Mouse (Mus musculus): ENCODE results near the gene Elovl3. TPM values are rescaled to one million over a fixed set of nuclear protein-coding genes. Genes with fewer than 3 reads are reported as not detected.

Elovl3 gene
- total RNA-seq (2021) = not detected
- long read RNA-seq, experiment 1 = 0 reads
- long read RNA-seq, experiment 2 = 0 reads

DNA sequence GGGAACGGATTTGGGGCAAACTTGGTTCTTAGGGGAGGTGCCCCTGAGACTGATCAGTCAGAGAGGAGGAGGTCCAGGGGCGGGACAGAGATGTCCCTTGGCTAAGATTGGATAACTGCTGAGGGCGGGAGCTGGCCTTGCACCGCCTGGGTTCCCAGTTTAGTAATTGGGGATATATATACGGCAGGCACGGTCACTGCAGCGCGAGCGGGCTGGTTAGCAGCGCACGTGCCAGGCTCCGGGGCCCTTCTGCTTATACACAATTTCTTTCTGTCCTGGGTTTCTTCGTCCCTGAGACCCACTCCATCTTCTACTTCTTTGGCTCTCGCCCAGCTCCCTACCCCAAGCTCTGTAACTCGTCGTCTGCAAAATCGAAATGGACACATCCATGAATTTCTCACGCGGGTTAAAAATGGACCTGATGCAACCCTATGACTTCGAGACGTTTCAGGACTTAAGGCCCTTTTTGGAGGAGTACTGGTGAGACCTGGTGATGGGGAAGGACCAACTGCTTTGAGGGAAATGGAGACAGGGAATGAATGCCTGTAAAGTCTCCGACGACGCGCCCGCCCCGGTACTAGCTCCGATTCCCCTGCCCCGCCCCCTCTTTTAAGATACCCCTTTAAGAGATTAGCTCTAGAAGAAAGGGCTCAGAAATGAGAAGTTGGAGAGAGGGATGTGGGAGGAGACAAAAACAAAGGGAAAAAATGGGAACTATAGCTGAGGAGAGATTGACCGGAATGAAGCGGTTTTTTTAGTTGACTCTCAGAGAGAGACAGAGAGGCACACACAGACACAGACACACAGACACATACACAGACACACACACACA is at the start of gene Elovl3:
Gene Elovl3 (plus strand): TSS at position 204 of the 832 bp plus-strand sequence.
- H3K27ac ChIP-seq = no peak within 1 kb of the TSS
- DNase-seq (ENCODE audit: extremely low spot score in 1 of 2, low spot score in 2 of 2) = no peak
- intact Hi-C loops (cut with DNase I) = no loop called here
- TF ChIP-seq CTCF (IDR thresholded peaks at IDR 0.05) = no peak
- H3K4me3 ChIP-seq = peak within 1 kb of the TSS; percentile 24; the same call in 1 of the 2 replicates

DNA sequence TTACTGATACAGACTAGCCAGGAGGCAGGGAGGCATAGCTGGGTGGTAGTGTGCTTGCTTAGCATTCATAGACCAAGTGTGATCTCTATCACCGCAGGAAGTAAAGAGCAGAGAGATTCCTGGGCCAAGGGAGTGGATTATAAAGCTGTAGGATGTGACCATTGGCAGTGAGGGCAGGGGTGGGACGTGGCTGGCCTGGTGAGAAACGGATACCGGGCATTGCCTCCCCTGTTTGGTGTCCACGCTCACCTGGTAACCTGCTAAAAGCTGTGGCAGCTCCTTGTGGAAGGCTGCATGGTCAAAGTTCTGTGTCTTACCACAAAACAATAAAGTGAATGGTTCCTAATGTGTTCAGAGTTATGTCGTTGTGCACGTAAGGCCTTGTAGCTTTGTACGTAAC is 46.5 kb upstream of the Elovl3 start:
- DNase-seq (ENCODE audit: extremely low spot score in 1 of 2, low spot score in 2 of 2) = no peak
- H3K27ac ChIP-seq = no peak overlapping the region
- no peak overlapping the region for H3K4me3 ChIP-seq
- no peak for TF ChIP-seq CTCF (IDR thresholded peaks at IDR 0.05)
- intact Hi-C loops (cut with DNase I) = loop anchor here (5.0 kb wide), 1 partner anchor 167 kb away; no protein-coding TSS in a partner anchor

- intact Hi-C loops (cut with DNase I) = loop anchor here (5.0 kb wide), 1 partner anchor 166 kb away; no protein-coding TSS in a partner anchor
- DNase-seq (ENCODE audit: extremely low spot score in 1 of 2, low spot score in 2 of 2) = peak; percentile 48 to 63
- no peak overlapping the region for H3K27ac ChIP-seq
- H3K4me3 ChIP-seq = no peak overlapping the region
- peak; percentile 87 for TF ChIP-seq CTCF (IDR thresholded peaks at IDR 0.05)
Measured at GRCm38 (mm10) chr19:46086337-46086736, 45.4 kb upstream of the Elovl3 start.

- DNase-seq (ENCODE audit: extremely low spot score in 1 of 2, low spot score in 2 of 2) = no peak
- Histone ChIP-seq H3K4me3 (no peak overlapping the region), H3K27ac (no peak overlapping the region)
- no peak for TF ChIP-seq CTCF (IDR thresholded peaks at IDR 0.05)
- intact Hi-C loops (cut with DNase I) = loop anchor here (5.0 kb wide), 1 partner anchor 164 kb away; no protein-coding TSS in a partner anchor
Measured at GRCm38 (mm10) chr19:46087871-46088270, 43.8 kb upstream of the Elovl3 start.

- H3K27ac ChIP-seq = no peak overlapping the region
- H3K4me3 ChIP-seq = no peak overlapping the region
- TF ChIP-seq CTCF (IDR thresholded peaks at IDR 0.05) = no peak
- no peak for DNase-seq (ENCODE audit: extremely low spot score in 1 of 2, low spot score in 2 of 2)
- intact Hi-C loops (cut with DNase I) = no loop called here
Measured at GRCm38 (mm10) chr19:46091641-46092040, 40.1 kb upstream of the Elovl3 start.

GRCm38 (mm10) chr19:46094144-46094543 is 37.6 kb upstream of the Elovl3 start:
- intact Hi-C loops (cut with DNase I) = no loop called here

DNA sequence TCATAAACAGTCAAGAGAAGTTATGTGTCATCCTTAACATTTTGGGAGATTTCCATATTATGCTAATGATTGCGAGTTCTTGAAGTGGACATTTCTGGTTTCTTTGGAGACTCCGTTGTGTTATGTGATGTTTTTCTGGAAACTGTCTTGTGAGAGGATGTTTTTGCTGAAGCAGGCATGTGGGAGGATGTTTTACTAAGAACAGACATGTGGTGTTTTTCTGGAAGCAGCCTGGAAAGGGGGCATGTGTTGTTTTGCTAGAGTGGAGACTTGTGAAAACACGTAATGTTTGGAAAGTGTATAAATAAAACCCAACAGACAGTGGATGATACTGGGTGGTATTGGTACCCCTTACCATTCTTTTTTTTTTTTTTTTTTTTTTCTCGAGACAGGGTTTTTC is 36.4 kb upstream of the Elovl3 start:
- DNase-seq (ENCODE audit: extremely low spot score in 1 of 2, low spot score in 2 of 2) = peak in 1 of 2 experiments; percentile 24
- no peak for TF ChIP-seq CTCF (IDR thresholded peaks at IDR 0.05)
- intact Hi-C loops (cut with DNase I) = no loop called here
- H3K4me3 ChIP-seq = no peak overlapping the region
- no peak overlapping the region for H3K27ac ChIP-seq

More at GRCm38 (mm10) chr19:46094144-46094543, 37.6 kb upstream of the Elovl3 start:
- Histone ChIP-seq H3K4me3 (no peak overlapping the region), H3K27ac (no peak overlapping the region)
- DNase-seq (ENCODE audit: extremely low spot score in 1 of 2, low spot score in 2 of 2) = no peak
- no peak for TF ChIP-seq CTCF (IDR thresholded peaks at IDR 0.05)

GRCm38 (mm10) chr19:46096396-46096795 is 35.3 kb upstream of the Elovl3 start:
- intact Hi-C loops (cut with DNase I) = no loop called here
- no peak overlapping the region for H3K27ac ChIP-seq
- TF ChIP-seq CTCF (IDR thresholded peaks at IDR 0.05) = no peak
- H3K4me3 ChIP-seq = no peak overlapping the region
- no peak for DNase-seq (ENCODE audit: extremely low spot score in 1 of 2, low spot score in 2 of 2)

- no peak for TF ChIP-seq CTCF (IDR thresholded peaks at IDR 0.05)
- Histone ChIP-seq H3K4me3 (no peak overlapping the region), H3K27ac (no peak overlapping the region)
- intact Hi-C loops (cut with DNase I) = no loop called here
- no peak for DNase-seq (ENCODE audit: extremely low spot score in 1 of 2, low spot score in 2 of 2)
Measured at GRCm38 (mm10) chr19:46099561-46099960, 32.1 kb upstream of the Elovl3 start.

DNA sequence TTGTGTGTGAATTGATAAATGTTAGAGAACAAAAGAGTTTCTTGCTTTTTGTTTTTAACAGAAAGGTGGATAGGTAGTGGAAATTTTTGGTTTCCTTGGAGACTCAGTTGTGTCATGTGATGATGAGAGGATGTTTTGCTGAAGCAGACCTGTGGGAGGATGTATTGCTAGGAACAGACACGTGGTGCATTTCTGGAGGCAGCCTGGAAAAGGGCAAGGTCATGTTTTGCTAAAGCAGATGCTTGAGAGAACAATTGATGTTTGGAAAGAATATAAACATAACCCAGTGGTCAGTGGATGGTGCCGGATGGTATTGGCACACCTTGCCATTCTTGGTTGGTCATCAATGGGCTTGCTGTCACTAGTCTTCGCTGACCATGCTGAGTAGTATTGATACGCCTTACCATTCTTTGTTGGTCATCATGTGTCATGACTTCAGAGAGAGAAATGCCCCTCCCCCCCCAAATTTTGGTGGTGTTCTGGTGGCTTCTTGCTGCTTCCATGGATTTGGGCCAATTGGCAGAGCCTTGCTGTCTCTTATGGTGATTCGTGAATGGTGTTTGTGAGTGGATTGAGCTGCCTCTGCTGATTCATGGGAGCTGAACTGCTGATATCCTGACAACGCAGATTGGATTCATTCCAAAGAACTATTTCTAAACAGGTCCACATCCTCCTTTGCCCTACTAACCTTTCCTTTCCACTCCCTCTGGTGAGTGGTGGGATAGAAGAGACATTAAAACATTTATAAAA is 28.1 kb upstream of the Elovl3 start:
- Histone ChIP-seq H3K4me3 (no peak overlapping the region), H3K27ac (no peak overlapping the region)
- no peak for TF ChIP-seq CTCF (IDR thresholded peaks at IDR 0.05)
- DNase-seq (ENCODE audit: extremely low spot score in 1 of 2, low spot score in 2 of 2) = no peak
- intact Hi-C loops (cut with DNase I) = no loop called here

GRCm38 (mm10) chr19:46104187-46104557 is 27.5 kb upstream of the Elovl3 start:
- Histone ChIP-seq H3K4me3 (no peak overlapping the region), H3K27ac (no peak overlapping the region)
- intact Hi-C loops (cut with DNase I) = no loop called here
- no peak for DNase-seq (ENCODE audit: extremely low spot score in 1 of 2, low spot score in 2 of 2)
- no peak for TF ChIP-seq CTCF (IDR thresholded peaks at IDR 0.05)

GRCm38 (mm10) chr19:46110214-46110613 is 21.5 kb upstream of the Elovl3 start:
- H3K4me3 ChIP-seq = no peak overlapping the region
- no peak overlapping the region for H3K27ac ChIP-seq
- DNase-seq (ENCODE audit: extremely low spot score in 1 of 2, low spot score in 2 of 2) = no peak
- no peak for TF ChIP-seq CTCF (IDR thresholded peaks at IDR 0.05)
- intact Hi-C loops (cut with DNase I) = no loop called here

All from left cerebral cortex, adult 2 months (tissue).